Mouse (Mus musculus): ENCODE data around the gene Mettl6. TPM values are rescaled to one million over a fixed set of nuclear protein-coding genes. Genes with fewer than 3 reads are reported as not detected.
A peak's percentile ranks its signal among the peaks of the same experiment; 100 is the strongest.
"Not testable (repeated sequence)": the region's sequence is repeated elsewhere in the genome, so short reads cannot be mapped to it uniquely, and the experiment has no call there.

Mettl6 gene
- polyA plus RNA-seq, 1 experiment: 35.4 TPM

DNA sequence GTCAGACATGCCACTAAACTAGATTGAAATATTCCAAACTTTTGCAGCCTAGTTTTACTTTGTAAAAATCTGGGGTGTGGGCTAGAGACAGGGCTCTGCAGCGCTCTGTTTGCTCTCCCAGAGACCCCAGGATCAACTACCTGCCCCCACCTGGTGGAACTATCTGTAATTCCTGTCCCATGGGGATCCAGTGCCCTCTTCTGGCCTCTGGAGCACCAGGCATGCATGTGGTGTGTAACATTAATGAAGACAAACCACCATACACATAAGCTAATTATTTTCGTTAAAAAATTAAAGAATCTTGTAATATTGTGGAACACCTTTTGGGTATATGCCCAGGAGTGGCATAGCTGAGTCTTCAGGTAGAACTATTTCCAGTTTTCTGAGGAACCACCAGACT lies 21.5 kb downstream of the Mettl6 start:
- no peak overlapping the region for H3K4me3 ChIP-seq (ENCODE audit: control insufficient read depth, low read depth, low read length)
- no peaks in the 10 kb centered on the region for H3K36me3 ChIP-seq (ENCODE audit: control insufficient read depth, insufficient read depth, low read length)
- TF ChIP-seq CTCF (IDR thresholded peaks at IDR 0.05; ENCODE audit: control insufficient read depth, insufficient read depth, insufficient replicate concordance, low read depth, low read length): no peak
- no peak for TF ChIP-seq POLR2A (IDR thresholded peaks at IDR 0.05; ENCODE audit: control insufficient read depth, low read depth, low read length)
- no peak overlapping the region for H3K27ac ChIP-seq (ENCODE audit: control insufficient read depth, insufficient read depth, low read depth, low read length)
- H3K27me3 ChIP-seq (ENCODE audit: control insufficient read depth, insufficient read depth, low read length): no peaks in the 10 kb centered on the region
- H3K4me1 ChIP-seq (ENCODE audit: control insufficient read depth, insufficient read depth, low read length): no peaks in the 10 kb centered on the region

DNA sequence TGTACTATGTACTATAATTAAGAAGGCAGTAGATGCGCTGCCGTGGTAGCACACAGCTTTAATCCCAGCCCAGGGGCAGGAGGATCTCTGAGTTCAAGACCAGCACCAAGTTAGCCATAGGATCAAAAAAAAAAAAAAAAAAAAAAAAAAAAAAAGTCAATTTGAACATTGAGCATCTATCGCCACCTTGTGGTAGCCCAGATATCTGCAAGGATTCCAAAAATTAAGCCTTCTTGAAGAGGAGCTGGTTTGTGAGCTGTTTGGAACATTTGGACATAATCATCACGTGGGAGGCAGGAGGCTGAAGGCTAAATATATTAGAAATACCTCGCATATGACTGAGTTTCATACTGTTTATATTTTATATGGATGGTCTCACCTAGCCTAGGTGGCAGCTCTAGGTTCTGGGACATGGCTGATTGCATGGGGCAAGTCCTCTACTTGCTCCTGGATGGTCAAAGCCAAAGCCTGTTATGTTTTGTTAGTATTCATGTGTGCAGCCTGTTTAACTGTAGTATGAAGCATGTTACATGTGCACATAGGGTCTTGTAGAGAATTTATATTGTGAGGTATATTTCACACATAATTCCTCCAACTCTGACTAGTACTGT lies 22.3 kb downstream of the Mettl6 start:
- H3K27ac ChIP-seq (ENCODE audit: control insufficient read depth, insufficient read depth, low read depth, low read length): no peak overlapping the region; the same call in 1 of the 2 replicates
- H3K4me3 ChIP-seq (ENCODE audit: control insufficient read depth, low read depth, low read length): no peak overlapping the region
- TF ChIP-seq POLR2A (IDR thresholded peaks at IDR 0.05; ENCODE audit: control insufficient read depth, low read depth, low read length): no peak
- TF ChIP-seq CTCF (IDR thresholded peaks at IDR 0.05; ENCODE audit: control insufficient read depth, insufficient read depth, insufficient replicate concordance, low read depth, low read length): no peak
- no peaks in the 10 kb centered on the region for H3K27me3 ChIP-seq (ENCODE audit: control insufficient read depth, insufficient read depth, low read length)
- no peaks in the 10 kb centered on the region for H3K4me1 ChIP-seq (ENCODE audit: control insufficient read depth, insufficient read depth, low read length)
- no peaks in the 10 kb centered on the region for H3K36me3 ChIP-seq (ENCODE audit: control insufficient read depth, insufficient read depth, low read length)

DNA sequence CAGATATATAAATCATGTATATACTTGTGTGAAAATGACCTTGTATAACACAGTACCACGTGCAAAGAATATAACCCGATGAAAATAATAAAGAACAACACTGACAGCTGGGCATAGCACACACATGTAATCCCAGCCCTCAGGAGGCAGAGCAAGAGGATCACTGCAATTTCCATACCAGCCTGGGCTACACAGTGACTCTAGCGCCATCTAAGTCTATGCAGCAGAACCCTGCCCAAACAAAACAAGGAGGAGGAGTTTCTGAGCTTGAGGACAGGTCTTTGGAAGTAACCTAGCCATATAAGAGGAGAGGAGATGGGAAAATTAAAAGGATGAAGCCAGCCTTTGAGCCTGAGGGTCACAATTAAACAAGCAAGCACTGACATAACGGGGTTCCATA lies 25.1 kb downstream of the Mettl6 start:
- H3K4me1 ChIP-seq (ENCODE audit: control insufficient read depth, insufficient read depth, low read length): no peaks in the 10 kb centered on the region
- TF ChIP-seq CTCF (IDR thresholded peaks at IDR 0.05; ENCODE audit: control insufficient read depth, insufficient read depth, insufficient replicate concordance, low read depth, low read length): no peak
- no peak for TF ChIP-seq POLR2A (IDR thresholded peaks at IDR 0.05; ENCODE audit: control insufficient read depth, low read depth, low read length)
- H3K27ac ChIP-seq (ENCODE audit: control insufficient read depth, insufficient read depth, low read depth, low read length): no peak overlapping the region
- no peak overlapping the region for H3K4me3 ChIP-seq (ENCODE audit: control insufficient read depth, low read depth, low read length)
- no peaks in the 10 kb centered on the region for H3K36me3 ChIP-seq (ENCODE audit: control insufficient read depth, insufficient read depth, low read length)
- H3K27me3 ChIP-seq (ENCODE audit: control insufficient read depth, insufficient read depth, low read length): no peaks in the 10 kb centered on the region

DNA sequence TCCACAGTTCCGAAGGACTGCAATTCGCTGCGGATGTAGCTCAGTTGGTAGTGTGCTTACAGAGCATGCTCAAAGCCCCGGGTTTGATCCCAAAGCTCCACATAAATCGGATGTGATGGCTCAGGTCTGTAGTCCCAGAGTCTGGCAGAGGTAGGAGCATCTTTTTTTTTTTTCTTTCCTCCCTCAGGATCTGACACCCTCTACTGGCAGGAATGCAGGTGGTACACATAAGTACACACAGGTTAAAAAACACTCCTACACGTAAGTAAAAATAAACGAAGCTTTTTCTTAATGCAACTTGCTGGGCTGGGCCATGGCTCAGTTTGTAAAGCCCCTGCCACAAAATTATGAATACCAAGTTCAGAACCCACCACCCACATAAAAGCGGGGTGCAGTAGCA lies 30.7 kb downstream of the Mettl6 start:
- H3K4me3 ChIP-seq (ENCODE audit: control insufficient read depth, low read depth, low read length): no peak overlapping the region
- no peak overlapping the region for H3K27ac ChIP-seq (ENCODE audit: control insufficient read depth, insufficient read depth, low read depth, low read length)
- no peaks in the 10 kb centered on the region for H3K27me3 ChIP-seq (ENCODE audit: control insufficient read depth, insufficient read depth, low read length)
- H3K36me3 ChIP-seq (ENCODE audit: control insufficient read depth, insufficient read depth, low read length): no peaks in the 10 kb centered on the region; the same call in 1 of the 2 replicates
- no peaks in the 10 kb centered on the region; the same call in 1 of the 2 replicates for H3K4me1 ChIP-seq (ENCODE audit: control insufficient read depth, insufficient read depth, low read length)
- no peak for TF ChIP-seq CTCF (IDR thresholded peaks at IDR 0.05; ENCODE audit: control insufficient read depth, insufficient read depth, insufficient replicate concordance, low read depth, low read length)
- no peak for TF ChIP-seq POLR2A (IDR thresholded peaks at IDR 0.05; ENCODE audit: control insufficient read depth, low read depth, low read length)

DNA sequence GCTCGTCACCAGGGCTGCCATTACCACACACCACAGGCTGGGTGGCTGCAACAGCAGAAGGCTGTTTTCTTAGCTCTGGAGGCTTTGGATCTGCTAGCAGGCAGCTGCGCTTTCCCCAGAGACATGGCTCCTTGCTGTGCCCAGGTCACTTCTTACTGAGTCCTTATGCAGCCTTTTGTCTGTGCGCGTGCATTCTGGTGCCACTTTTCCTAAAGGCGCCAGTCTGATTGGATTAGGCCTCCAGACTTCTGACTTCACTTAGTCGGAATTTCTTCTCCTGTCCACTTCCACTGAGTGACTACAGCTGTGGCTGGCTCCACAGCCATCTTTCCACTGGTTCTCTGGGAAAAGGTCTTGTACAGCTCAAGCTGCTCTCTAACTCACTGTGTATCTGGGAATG lies 32.0 kb downstream of the Mettl6 start:
- no peaks in the 10 kb centered on the region for H3K27me3 ChIP-seq (ENCODE audit: control insufficient read depth, insufficient read depth, low read length)
- H3K27ac ChIP-seq (ENCODE audit: control insufficient read depth, insufficient read depth, low read depth, low read length): peak overlapping the region; percentile 41; the same call in 1 of the 2 replicates
- no peak overlapping the region for H3K4me3 ChIP-seq (ENCODE audit: control insufficient read depth, low read depth, low read length)
- TF ChIP-seq CTCF (IDR thresholded peaks at IDR 0.05; ENCODE audit: control insufficient read depth, insufficient read depth, insufficient replicate concordance, low read depth, low read length) (no peak), POLR2A (IDR thresholded peaks at IDR 0.05; ENCODE audit: control insufficient read depth, low read depth, low read length) (no peak)
- no peaks in the 10 kb centered on the region; the same call in 1 of the 2 replicates for H3K4me1 ChIP-seq (ENCODE audit: control insufficient read depth, insufficient read depth, low read length)
- H3K36me3 ChIP-seq (ENCODE audit: control insufficient read depth, insufficient read depth, low read length): no peaks in the 10 kb centered on the region; the same call in 1 of the 2 replicates

DNA sequence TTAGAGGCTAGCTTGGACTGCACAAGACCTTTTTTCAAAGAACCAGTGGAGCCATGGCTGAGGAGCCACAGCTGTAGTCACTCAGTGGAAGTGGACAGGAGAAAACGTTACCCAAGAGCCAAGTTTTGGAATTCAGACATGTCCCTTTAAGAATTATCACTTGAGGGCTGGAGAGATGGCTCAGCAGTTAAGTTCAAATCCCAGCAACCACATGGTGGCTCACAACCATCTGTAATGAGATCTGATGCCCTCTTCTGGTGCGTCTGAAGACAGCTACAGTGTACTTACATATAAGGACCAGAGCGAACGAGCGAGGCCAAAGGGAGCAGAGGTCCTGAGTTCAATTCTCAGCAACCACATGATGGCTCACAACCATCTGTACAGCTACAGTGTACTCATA lies 32.6 kb downstream of the Mettl6 start:
- H3K4me1 ChIP-seq (ENCODE audit: control insufficient read depth, insufficient read depth, low read length); H3K4me3 ChIP-seq (ENCODE audit: control insufficient read depth, low read depth, low read length); H3K27me3 ChIP-seq (ENCODE audit: control insufficient read depth, insufficient read depth, low read length); H3K27ac ChIP-seq (ENCODE audit: control insufficient read depth, insufficient read depth, low read depth, low read length); H3K36me3 ChIP-seq (ENCODE audit: control insufficient read depth, insufficient read depth, low read length): not testable (repeated sequence)

DNA sequence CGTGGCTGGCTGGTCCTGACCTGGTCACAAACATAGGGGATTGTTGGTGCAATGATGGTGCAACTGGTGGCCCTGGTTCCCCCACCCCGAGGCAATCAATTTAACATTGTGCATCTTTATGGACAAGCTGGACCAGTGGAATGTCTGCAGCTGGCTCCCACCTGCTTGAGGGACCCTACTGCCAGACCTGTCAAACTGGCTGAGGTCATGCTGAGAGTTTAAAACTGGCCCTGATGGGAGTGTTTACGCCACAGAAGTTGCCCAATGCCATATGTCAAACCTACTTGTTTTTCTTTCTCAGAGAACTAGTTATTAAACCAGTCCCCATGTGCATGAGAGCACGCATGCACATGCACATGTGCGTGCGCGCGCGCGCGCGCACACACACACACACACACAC lies 36.8 kb downstream of the Mettl6 start:
- no peaks in the 10 kb centered on the region for H3K27me3 ChIP-seq (ENCODE audit: control insufficient read depth, insufficient read depth, low read length)
- H3K4me3 ChIP-seq (ENCODE audit: control insufficient read depth, low read depth, low read length): no peak overlapping the region
- H3K27ac ChIP-seq (ENCODE audit: control insufficient read depth, insufficient read depth, low read depth, low read length): no peak overlapping the region
- H3K36me3 ChIP-seq (ENCODE audit: control insufficient read depth, insufficient read depth, low read length): no peaks in the 10 kb centered on the region; the same call in 1 of the 2 replicates
- TF ChIP-seq CTCF (IDR thresholded peaks at IDR 0.05; ENCODE audit: control insufficient read depth, insufficient read depth, insufficient replicate concordance, low read depth, low read length): no peak
- no peak for TF ChIP-seq POLR2A (IDR thresholded peaks at IDR 0.05; ENCODE audit: control insufficient read depth, low read depth, low read length)
- peaks cover 2% of the 10 kb centered on the region for H3K4me1 ChIP-seq (ENCODE audit: control insufficient read depth, insufficient read depth, low read length)

Data from testis, adult 2 months (tissue).